Mouse (Mus musculus): ENCODE measurements around the gene Clmn. TPM values are rescaled to one million over a fixed set of nuclear protein-coding genes. Genes with fewer than 3 reads are reported as not detected.

Gene Clmn
- 0.31 and 0.70 TPM in 2 replicates for total RNA-seq (2014; rRNA removed; ENCODE audit: low replicate concordance)
- polyA plus RNA-seq (2015; fragmentation: Nextera tagmentation; extraction: Ambion mirVana) = 0.22 and 0.31 TPM in 2 replicates

DNA sequence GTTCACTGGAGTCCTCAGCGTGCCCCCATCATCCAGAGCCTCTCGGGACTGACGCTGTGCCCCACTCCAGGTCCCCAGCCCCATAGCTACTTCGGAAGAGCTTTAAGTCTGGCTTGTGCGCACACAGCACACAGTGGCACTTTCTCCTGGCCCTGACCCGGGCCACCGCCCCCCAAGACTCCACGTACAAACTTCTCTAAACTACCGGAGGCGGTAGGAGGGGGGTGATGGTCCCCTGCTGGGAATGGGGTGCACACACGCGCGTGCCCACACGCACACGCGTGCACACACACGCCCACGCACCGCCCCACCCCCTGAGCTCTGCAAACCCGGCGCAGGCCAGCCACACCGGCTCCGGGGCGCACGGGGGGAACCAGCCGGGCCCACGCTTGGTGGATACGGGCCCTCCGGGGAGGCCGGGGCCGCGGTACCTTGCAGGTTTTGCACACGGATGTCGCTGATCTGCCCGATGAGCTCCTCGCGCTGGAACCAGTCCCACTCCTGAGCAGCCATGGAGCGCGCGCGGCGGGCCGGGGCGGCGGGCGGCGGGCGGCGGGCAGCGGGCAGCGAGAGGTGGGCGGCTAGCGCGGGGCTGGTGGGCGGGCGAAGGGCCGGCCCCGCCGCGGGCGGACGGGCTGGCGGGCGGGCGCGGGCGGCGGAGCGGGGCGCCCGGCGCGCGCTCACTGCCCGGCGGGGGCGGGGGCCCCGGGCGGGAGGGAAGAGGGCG, at the start of gene Clmn:
Gene Clmn (minus strand): TSS at position 638 of the 727 bp plus-strand sequence.
- DNase-seq (ENCODE audit: low spot score) = no peak
- TF ChIP-seq CTCF (IDR thresholded peaks at IDR 0.05; ENCODE audit: low read depth) (no peak), EP300 (IDR thresholded peaks at IDR 0.05; ENCODE audit: low read depth) (no peak)
- no peak for ATAC-seq (ENCODE audit: insufficient read depth, low read depth)
- peaks cover 7% of the 10 kb centered on the region; the same call in 1 of the 2 replicates for H3K27me3 ChIP-seq (ENCODE audit: control insufficient read depth, insufficient read depth, low read length)
- H3K4me3 ChIP-seq (ENCODE audit: low read depth, low read length) = peak within 1 kb of the TSS; percentile 62
- no peaks in the 10 kb centered on the region for H3K9me3 ChIP-seq (replicated peaks; ENCODE audit: control insufficient read depth, low read length)
- H3K36me3 ChIP-seq (replicated peaks; ENCODE audit: control insufficient read depth, insufficient read depth, low read length) = no peaks in the 10 kb centered on the region
- H3K4me2 ChIP-seq (ENCODE audit: low read depth, low read length) = peak within 1 kb of the TSS; percentile 92
- no peaks in the 10 kb centered on the region for H3K4me1 ChIP-seq (ENCODE audit: control insufficient read depth, insufficient read depth)
- H3K9ac ChIP-seq (replicated peaks; ENCODE audit: low read depth, low read length) = peak within 1 kb of the TSS; percentile 45
- under 1% methylated on average over 51 of the region's 80 CpGs for WGBS
- no peak within 1 kb of the TSS for H3K27ac ChIP-seq (ENCODE audit: low read depth)

GRCm38 (mm10) chr12:104912990-104913389, 48.1 kb upstream of the Clmn start:
- Histone ChIP-seq H3K9ac (replicated peaks; ENCODE audit: low read depth, low read length) (no peak overlapping the region), H3K4me3 (ENCODE audit: low read depth, low read length) (no peak overlapping the region), H3K27me3 (ENCODE audit: control insufficient read depth, insufficient read depth, low read length) (no peaks in the 10 kb centered on the region), H3K4me1 (ENCODE audit: control insufficient read depth, insufficient read depth) (no peaks in the 10 kb centered on the region), H3K36me3 (replicated peaks; ENCODE audit: control insufficient read depth, insufficient read depth, low read length) (no peaks in the 10 kb centered on the region), H3K4me2 (ENCODE audit: low read depth, low read length) (no peak overlapping the region), H3K27ac (ENCODE audit: low read depth) (no peak overlapping the region), H3K9me3 (replicated peaks; ENCODE audit: control insufficient read depth, low read length) (no peaks in the 10 kb centered on the region)
- 63% methylated on average over 3 of the region's 3 CpGs for WGBS
- TF ChIP-seq EP300 (IDR thresholded peaks at IDR 0.05; ENCODE audit: low read depth) (no peak), CTCF (IDR thresholded peaks at IDR 0.05; ENCODE audit: low read depth) (no peak)
- DNase-seq (ENCODE audit: low spot score) (no peak), ATAC-seq (ENCODE audit: insufficient read depth, low read depth) (no peak)

DNA sequence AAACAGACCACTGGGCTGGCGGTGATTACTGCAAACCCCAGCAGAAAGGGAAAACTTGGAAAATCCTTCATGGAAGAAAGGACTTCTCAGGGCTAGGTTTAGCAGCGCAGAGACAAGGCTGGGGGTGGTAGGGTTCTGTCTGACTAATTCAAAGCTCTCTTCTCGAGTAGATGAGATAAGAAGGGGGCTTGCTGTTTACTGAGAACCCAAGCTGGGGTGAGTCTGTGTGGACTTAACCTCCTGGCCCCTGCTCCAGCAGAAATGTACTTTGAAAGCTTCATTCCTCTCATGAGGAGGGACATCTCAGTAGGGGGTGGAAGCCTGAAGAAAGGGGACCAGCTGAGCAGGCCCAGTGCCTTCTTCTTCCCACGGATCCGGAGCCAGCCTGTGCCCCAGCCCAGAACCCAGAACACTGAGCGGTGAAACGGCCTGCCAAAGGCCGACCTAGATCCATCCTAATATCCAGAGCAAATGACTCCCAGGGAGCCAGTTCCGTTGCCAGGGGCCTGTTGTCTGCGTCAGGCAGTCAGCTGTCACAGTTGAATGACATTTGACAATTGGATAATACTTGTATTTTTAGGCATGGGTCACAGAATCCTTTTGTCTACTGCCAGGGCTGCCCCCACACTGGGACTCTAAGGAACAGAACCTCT, 47.5 kb upstream of the Clmn start:
- Histone ChIP-seq H3K27me3 (ENCODE audit: control insufficient read depth, insufficient read depth, low read length) (no peaks in the 10 kb centered on the region), H3K4me3 (ENCODE audit: low read depth, low read length) (no peak overlapping the region), H3K27ac (ENCODE audit: low read depth) (no peak overlapping the region), H3K36me3 (replicated peaks; ENCODE audit: control insufficient read depth, insufficient read depth, low read length) (no peaks in the 10 kb centered on the region), H3K4me2 (ENCODE audit: low read depth, low read length) (no peak overlapping the region), H3K9ac (replicated peaks; ENCODE audit: low read depth, low read length) (no peak overlapping the region), H3K4me1 (ENCODE audit: control insufficient read depth, insufficient read depth) (no peaks in the 10 kb centered on the region), H3K9me3 (replicated peaks; ENCODE audit: control insufficient read depth, low read length) (no peaks in the 10 kb centered on the region)
- no peak for TF ChIP-seq CTCF (IDR thresholded peaks at IDR 0.05; ENCODE audit: low read depth)
- TF ChIP-seq EP300 (IDR thresholded peaks at IDR 0.05; ENCODE audit: low read depth) = no peak
- DNase-seq (ENCODE audit: low spot score) = no peak
- ATAC-seq (ENCODE audit: insufficient read depth, low read depth) = no peak
- 47% methylated on average over 10 of the region's 10 CpGs for WGBS

DNA sequence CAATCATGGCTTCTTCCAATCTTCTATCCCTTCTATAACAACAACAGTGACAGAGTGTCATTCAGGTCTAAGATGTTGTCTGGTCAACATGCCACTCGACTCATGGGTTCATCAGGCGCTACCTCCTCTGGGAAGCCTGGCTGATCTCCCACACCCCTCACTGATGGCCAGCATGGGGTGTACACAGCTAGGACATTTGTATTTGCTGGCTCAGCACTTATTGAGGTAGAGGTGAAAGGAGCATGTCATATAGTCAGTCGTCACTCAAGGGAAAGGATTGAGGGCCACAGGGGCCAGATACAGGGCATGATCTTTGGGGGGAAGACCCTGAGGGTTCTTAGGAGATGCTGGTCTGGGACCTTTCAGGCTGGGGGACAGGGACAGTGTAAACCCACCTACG, 44.9 kb upstream of the Clmn start:
- H3K4me2 ChIP-seq (ENCODE audit: low read depth, low read length) = no peak overlapping the region
- 86% methylated on average over 4 of the region's 4 CpGs for WGBS
- TF ChIP-seq EP300 (IDR thresholded peaks at IDR 0.05; ENCODE audit: low read depth) = no peak
- TF ChIP-seq CTCF (IDR thresholded peaks at IDR 0.05; ENCODE audit: low read depth) = no peak
- H3K4me1 ChIP-seq (ENCODE audit: control insufficient read depth, insufficient read depth) = no peaks in the 10 kb centered on the region
- no peaks in the 10 kb centered on the region for H3K27me3 ChIP-seq (ENCODE audit: control insufficient read depth, insufficient read depth, low read length)
- DNase-seq (ENCODE audit: low spot score) (no peak), ATAC-seq (ENCODE audit: insufficient read depth, low read depth) (no peak)
- no peak overlapping the region for H3K27ac ChIP-seq (ENCODE audit: low read depth)
- no peak overlapping the region for H3K4me3 ChIP-seq (ENCODE audit: low read depth, low read length)
- no peaks in the 10 kb centered on the region for H3K9me3 ChIP-seq (replicated peaks; ENCODE audit: control insufficient read depth, low read length)
- no peaks in the 10 kb centered on the region for H3K36me3 ChIP-seq (replicated peaks; ENCODE audit: control insufficient read depth, insufficient read depth, low read length)
- no peak overlapping the region for H3K9ac ChIP-seq (replicated peaks; ENCODE audit: low read depth, low read length)

GRCm38 (mm10) chr12:104908986-104909385, 44.1 kb upstream of the Clmn start:
- Histone ChIP-seq H3K36me3 (replicated peaks; ENCODE audit: control insufficient read depth, insufficient read depth, low read length) (no peaks in the 10 kb centered on the region), H3K4me1 (ENCODE audit: control insufficient read depth, insufficient read depth) (no peaks in the 10 kb centered on the region), H3K4me3 (ENCODE audit: low read depth, low read length) (no peak overlapping the region), H3K27ac (ENCODE audit: low read depth) (no peak overlapping the region), H3K9ac (replicated peaks; ENCODE audit: low read depth, low read length) (no peak overlapping the region), H3K4me2 (ENCODE audit: low read depth, low read length) (no peak overlapping the region), H3K27me3 (ENCODE audit: control insufficient read depth, insufficient read depth, low read length) (no peaks in the 10 kb centered on the region), H3K9me3 (replicated peaks; ENCODE audit: control insufficient read depth, low read length) (no peaks in the 10 kb centered on the region)
- DNase-seq (ENCODE audit: low spot score) (no peak), ATAC-seq (ENCODE audit: insufficient read depth, low read depth) (no peak)
- 76% methylated on average over 5 of the region's 5 CpGs for WGBS
- TF ChIP-seq EP300 (IDR thresholded peaks at IDR 0.05; ENCODE audit: low read depth) (no peak), CTCF (IDR thresholded peaks at IDR 0.05; ENCODE audit: low read depth) (no peak)

All from heart, postnatal 0 days (tissue).